Comparison of ENCODE assay signal across 10 mouse cellular contexts in genomic region chr11:82930391-82930955, GRCm38 (mm10). TPM values are rescaled to one million over a fixed set of nuclear protein-coding genes. Genes with fewer than 3 reads are reported as not detected.
A peak's percentile ranks its signal among the peaks of the same experiment; 100 is the strongest.
DNase-seq lines count a peak whose midpoint lies in the region; ATAC-seq and TF ChIP-seq lines count a peak whose summit lies in the region.
"Not testable (repeated sequence)": the region's sequence is repeated elsewhere in the genome, so short reads cannot be mapped to it uniquely, and the experiment has no call there.
"Had no signal": no experiment of that assay in that cellular context is flagged by ENCODE, and none has a peak within 500 bp of the region (broad histone marks: within the 10 kb centered on the region; RNA-seq: fewer than 3 reads in every experiment).

No protein-coding gene starts in this region.

- H3K36me3 ChIP-seq in forebrain, embryonic 12.5 days (replicated peaks); intestine, embryonic 14.5 days (ENCODE audit: control insufficient read depth, insufficient read depth, low read length); liver, embryonic 16.5 days (ENCODE audit: control insufficient read depth, insufficient read depth); midbrain, embryonic 16.5 days (ENCODE audit: control insufficient read depth, insufficient read depth, low read length); stomach, embryonic 15.5 days: not testable (repeated sequence)
- H3K36me3 ChIP-seq in heart, embryonic 13.5 days, result peaks cover 80% of the 10 kb centered on the region

- peak overlapping the region; percentile 13 for H3K4me3 ChIP-seq in cerebellum, adult 2 months (replicated peaks; ENCODE audit: insufficient read depth, low read depth, low read length)
- H3K4me3 ChIP-seq in forebrain, embryonic 12.5 days (replicated peaks), result peak overlapping the region; percentile 54
- peak overlapping the region; percentile 56 for H3K4me3 ChIP-seq in heart, embryonic 13.5 days
- H3K4me3 ChIP-seq in intestine, embryonic 14.5 days (ENCODE audit: low read depth, low read length), result peak overlapping the region; percentile 39
- H3K4me3 ChIP-seq in left cerebral cortex, adult 2 months, result peak overlapping the region; percentile 41
- H3K4me3 ChIP-seq in liver, embryonic 16.5 days (ENCODE audit: low read depth, low read length), result peak overlapping the region; percentile 42
- peak overlapping the region; percentile 50 for H3K4me3 ChIP-seq in midbrain, embryonic 16.5 days (ENCODE audit: low read depth, low read length)
- peak overlapping the region; percentile 48 for H3K4me3 ChIP-seq in stomach, embryonic 15.5 days (replicated peaks)

- DNase-seq in cerebellum, adult 2 months; intestine, embryonic 14.5 days (ENCODE audit: low spot score); left cerebral cortex, adult 2 months (ENCODE audit: extremely low spot score in 1 of 2, low spot score in 2 of 2): not testable (repeated sequence)

- H3K27me3 ChIP-seq in cerebellum, adult 2 months (ENCODE audit: control insufficient read depth, insufficient read depth, low read length), result not testable (repeated sequence)
- H3K27me3 ChIP-seq in forebrain, embryonic 12.5 days, result peaks cover 69% of the 10 kb centered on the region
- H3K27me3 ChIP-seq in heart, embryonic 13.5 days (replicated peaks), result peaks cover 38% of the 10 kb centered on the region
- peaks cover 58% of the 10 kb centered on the region for H3K27me3 ChIP-seq in intestine, embryonic 14.5 days (replicated peaks; ENCODE audit: control insufficient read depth, insufficient read depth, low read length)
- H3K27me3 ChIP-seq in liver, embryonic 16.5 days (ENCODE audit: control insufficient read depth, insufficient read depth, low read depth, low read length), result peaks cover 77% of the 10 kb centered on the region
- peaks cover 32% of the 10 kb centered on the region for H3K27me3 ChIP-seq in midbrain, embryonic 16.5 days (ENCODE audit: control insufficient read depth, insufficient read depth, low read depth, low read length)
- peaks cover 36% of the 10 kb centered on the region for H3K27me3 ChIP-seq in stomach, embryonic 15.5 days (replicated peaks)

- TF ChIP-seq POLR2A in cerebellum, adult 2 months (IDR thresholded peaks at IDR 0.05; ENCODE audit: borderline replicate concordance, insufficient read depth, low read length), result not testable (repeated sequence)

- H3K9me3 ChIP-seq in forebrain, embryonic 12.5 days; heart, embryonic 13.5 days; intestine, embryonic 14.5 days (ENCODE audit: control insufficient read depth, low read length); liver, embryonic 16.5 days (replicated peaks; ENCODE audit: control insufficient read depth, low read length); midbrain, embryonic 16.5 days (replicated peaks; ENCODE audit: control insufficient read depth, low read length, poor library complexity, severe bottlenecking); stomach, embryonic 15.5 days: not testable (repeated sequence)

- WGBS in cerebellum, adult 2 months, result 3% methylated on average over 84 of the region's 85 CpGs
- WGBS in forebrain, embryonic 12.5 days, result under 1% methylated on average over 79 of the region's 85 CpGs
- 15% methylated on average over 79 of the region's 85 CpGs for WGBS in heart, embryonic 13.5 days
- under 1% methylated on average over 65 of the region's 85 CpGs for WGBS in intestine, embryonic 14.5 days
- whole genome bisulfite sequencing in liver, embryonic 16.5 days (ENCODE audit: insufficient replicate concordance), result 2% methylated on average over 77 of the region's 85 CpGs
- under 1% methylated on average over 66 of the region's 85 CpGs for WGBS in midbrain, embryonic 16.5 days
- WGBS in stomach, embryonic 15.5 days, result 2% methylated on average over 82 of the region's 85 CpGs

- not testable (repeated sequence) for H3K27ac ChIP-seq in cerebellum, adult 2 months (ENCODE audit: insufficient read depth, low read length); forebrain, embryonic 12.5 days; heart, embryonic 13.5 days (replicated peaks); intestine, embryonic 14.5 days (ENCODE audit: low read depth); left cerebral cortex, adult 2 months; liver, embryonic 16.5 days (ENCODE audit: low read length); midbrain, embryonic 16.5 days (ENCODE audit: low read length); stomach, embryonic 15.5 days

- ATAC-seq in forebrain, embryonic 12.5 days (ENCODE audit: low FRiP score); heart, embryonic 13.5 days (ENCODE audit: extremely low read depth, insufficient number of reproducible peaks, low FRiP score, low TSS enrichment); intestine, embryonic 14.5 days (replicated peaks; ENCODE audit: low FRiP score, low TSS enrichment, low read depth); liver, embryonic 16.5 days (ENCODE audit: low read depth); midbrain, embryonic 16.5 days; stomach, embryonic 15.5 days (ENCODE audit: insufficient read depth, low FRiP score, low read depth): not testable (repeated sequence)

- H3K9ac ChIP-seq in forebrain, embryonic 12.5 days, result peak overlapping the region; percentile 38
- H3K9ac ChIP-seq in heart, embryonic 13.5 days, result peak overlapping the region; percentile 84
- H3K9ac ChIP-seq in intestine, embryonic 14.5 days (ENCODE audit: low read length); liver, embryonic 16.5 days (ENCODE audit: low read depth, low read length); stomach, embryonic 15.5 days: not testable (repeated sequence)
- peak overlapping the region; percentile 58; the same call in 1 of the 2 replicates for H3K9ac ChIP-seq in midbrain, embryonic 16.5 days (ENCODE audit: low read depth, low read length)

- peak overlapping the region; percentile 97 for H3K4me2 ChIP-seq in forebrain, embryonic 12.5 days
- peak overlapping the region; percentile 78 for H3K4me2 ChIP-seq in heart, embryonic 13.5 days
- peak overlapping the region; percentile 83 for H3K4me2 ChIP-seq in intestine, embryonic 14.5 days (ENCODE audit: low read length)
- peak overlapping the region; percentile 62 for H3K4me2 ChIP-seq in liver, embryonic 16.5 days (ENCODE audit: low read depth, low read length)
- peak overlapping the region; percentile 97 for H3K4me2 ChIP-seq in midbrain, embryonic 16.5 days (ENCODE audit: low read length)
- H3K4me2 ChIP-seq in stomach, embryonic 15.5 days, result peak overlapping the region; percentile 93

- intact Hi-C loops in left cerebral cortex, adult 2 months (cut with DNase I), result not testable (repeated sequence)

- not testable (repeated sequence) for TF ChIP-seq CTCF in cerebellum, adult 2 months (IDR thresholded peaks at IDR 0.05; ENCODE audit: borderline replicate concordance, insufficient read depth, low read depth, low read length); left cerebral cortex, adult 2 months (IDR thresholded peaks at IDR 0.05)

- H3K4me1 ChIP-seq in cerebellum, adult 2 months (ENCODE audit: control insufficient read depth, insufficient read depth, low read length); intestine, embryonic 14.5 days (replicated peaks; ENCODE audit: control insufficient read depth, insufficient read depth, low read length); liver, embryonic 16.5 days (ENCODE audit: control insufficient read depth, low read depth, low read length): not testable (repeated sequence)
- H3K4me1 ChIP-seq in forebrain, embryonic 12.5 days, result peaks cover 19% of the 10 kb centered on the region
- H3K4me1 ChIP-seq in heart, embryonic 13.5 days, result peaks cover 17% of the 10 kb centered on the region
- H3K4me1 ChIP-seq in midbrain, embryonic 16.5 days (ENCODE audit: control insufficient read depth, insufficient read depth, low read length), result peaks cover 12% of the 10 kb centered on the region
- H3K4me1 ChIP-seq in stomach, embryonic 15.5 days, result peaks cover 13% of the 10 kb centered on the region; the same call in 1 of the 2 replicates

RNA-seq across cellular contexts. Expression of gene Unc45b, which starts 20.1 kb away (rescaled TPM):
- 1.9 and 2.3 TPM in 2 replicates for polyA plus RNA-seq in cerebellum, adult 2 months (2012; rRNA removed)
- 1.0 and 1.3 TPM in 2 replicates for polyA plus RNA-seq in forebrain, embryonic 12.5 days (2016; fragmentation: Nextera tagmentation; extraction: Ambion mirVana)
- 157 and 170 TPM in 2 replicates for polyA plus RNA-seq in heart, embryonic 13.5 days (2015; fragmentation: Nextera tagmentation; extraction: Ambion mirVana)
- polyA plus RNA-seq in intestine, embryonic 14.5 days (2014; fragmentation: Nextera tagmentation; extraction: Ambion mirVana), result 1.6 TPM in 2 replicates
- 1 to 10 TPM; 1.3 to 2.0 TPM for total RNA-seq in left cerebral cortex, adult 2 months (2021)
- polyA plus RNA-seq in liver, embryonic 16.5 days (2015; fragmentation: Nextera tagmentation; extraction: Ambion mirVana), result 1.4 and 2.4 TPM in 2 replicates
- polyA plus RNA-seq in midbrain, embryonic 16.5 days (2015; fragmentation: Nextera tagmentation; extraction: Ambion mirVana), result 0.78 and 1.5 TPM in 2 replicates
- 2.5 and 2.6 TPM in 2 replicates for polyA plus RNA-seq in stomach, embryonic 15.5 days (2015; fragmentation: Nextera tagmentation; extraction: Ambion mirVana)

RNA-seq across cellular contexts. Expression of gene Slfn5, which starts 20.7 kb away (rescaled TPM):
- 3.7 and 3.8 TPM in 2 replicates for polyA plus RNA-seq in cerebellum, adult 2 months (2012; rRNA removed)
- polyA plus RNA-seq in forebrain, embryonic 12.5 days (2016; fragmentation: Nextera tagmentation; extraction: Ambion mirVana), result 0.38 and 0.89 TPM in 2 replicates
- 3.5 and 4.4 TPM in 2 replicates for polyA plus RNA-seq in heart, embryonic 13.5 days (2015; fragmentation: Nextera tagmentation; extraction: Ambion mirVana)
- polyA plus RNA-seq in intestine, embryonic 14.5 days (2014; fragmentation: Nextera tagmentation; extraction: Ambion mirVana), result 1.3 and 1.6 TPM in 2 replicates
- 1 to 10 TPM; 2.7 to 5.5 TPM for total RNA-seq in left cerebral cortex, adult 2 months (2021)
- 1.6 TPM in 2 replicates for polyA plus RNA-seq in liver, embryonic 16.5 days (2015; fragmentation: Nextera tagmentation; extraction: Ambion mirVana)
- 1.4 and 1.6 TPM in 2 replicates for polyA plus RNA-seq in midbrain, embryonic 16.5 days (2015; fragmentation: Nextera tagmentation; extraction: Ambion mirVana)
- 2.4 and 2.5 TPM in 2 replicates for polyA plus RNA-seq in stomach, embryonic 15.5 days (2015; fragmentation: Nextera tagmentation; extraction: Ambion mirVana)

RNA-seq across cellular contexts. Expression of gene Nle1, which starts 22.3 kb away (rescaled TPM):
- 39.5 and 43.0 TPM in 2 replicates for polyA plus RNA-seq in cerebellum, adult 2 months (2012; rRNA removed)
- polyA plus RNA-seq in forebrain, embryonic 12.5 days (2016; fragmentation: Nextera tagmentation; extraction: Ambion mirVana), result 32.3 and 37.3 TPM in 2 replicates
- polyA plus RNA-seq in heart, embryonic 13.5 days (2015; fragmentation: Nextera tagmentation; extraction: Ambion mirVana), result 20.9 and 21.2 TPM in 2 replicates
- polyA plus RNA-seq in intestine, embryonic 14.5 days (2014; fragmentation: Nextera tagmentation; extraction: Ambion mirVana), result 40.3 and 42.5 TPM in 2 replicates
- 10 to 100 TPM; 41.0 to 45.8 TPM for total RNA-seq in left cerebral cortex, adult 2 months (2021)
- 9.1 and 10.7 TPM in 2 replicates for polyA plus RNA-seq in liver, embryonic 16.5 days (2015; fragmentation: Nextera tagmentation; extraction: Ambion mirVana)
- 35.7 and 36.8 TPM in 2 replicates for polyA plus RNA-seq in midbrain, embryonic 16.5 days (2015; fragmentation: Nextera tagmentation; extraction: Ambion mirVana)
- 30.7 and 31.1 TPM in 2 replicates for polyA plus RNA-seq in stomach, embryonic 15.5 days (2015; fragmentation: Nextera tagmentation; extraction: Ambion mirVana)

RNA-seq across cellular contexts. Expression of gene Fndc8, which starts 38.5 kb away (rescaled TPM):
- polyA plus RNA-seq in cerebellum, adult 2 months (2012; rRNA removed), result not detected in 2 replicates
- polyA plus RNA-seq in forebrain, embryonic 12.5 days (2016; fragmentation: Nextera tagmentation; extraction: Ambion mirVana), result 0.21 and 0.40 TPM in 2 replicates
- polyA plus RNA-seq in heart, embryonic 13.5 days (2015; fragmentation: Nextera tagmentation; extraction: Ambion mirVana), result 0.07 and 0.22 TPM in 2 replicates
- polyA plus RNA-seq in intestine, embryonic 14.5 days (2014; fragmentation: Nextera tagmentation; extraction: Ambion mirVana), result 0.11 and 0.22 TPM in 2 replicates
- total RNA-seq in left cerebral cortex, adult 2 months (2021), result not detected
- 0.09 and 0.12 TPM in 2 replicates for polyA plus RNA-seq in liver, embryonic 16.5 days (2015; fragmentation: Nextera tagmentation; extraction: Ambion mirVana)
- 1.0 and 1.1 TPM in 2 replicates for polyA plus RNA-seq in midbrain, embryonic 16.5 days (2015; fragmentation: Nextera tagmentation; extraction: Ambion mirVana)
- polyA plus RNA-seq in stomach, embryonic 15.5 days (2015; fragmentation: Nextera tagmentation; extraction: Ambion mirVana), result 0.13 and 0.15 TPM in 2 replicates
- total RNA-seq: gastrocnemius, postnatal 4 days; left cerebral cortex, postnatal 36 days had no signal

RNA-seq across cellular contexts. Expression of gene Rad51d, which starts 40.1 kb away (rescaled TPM):
- 20.9 and 21.2 TPM in 2 replicates for polyA plus RNA-seq in cerebellum, adult 2 months (2012; rRNA removed)
- 12.6 and 14.2 TPM in 2 replicates for polyA plus RNA-seq in forebrain, embryonic 12.5 days (2016; fragmentation: Nextera tagmentation; extraction: Ambion mirVana)
- polyA plus RNA-seq in heart, embryonic 13.5 days (2015; fragmentation: Nextera tagmentation; extraction: Ambion mirVana), result 12.2 and 12.4 TPM in 2 replicates
- polyA plus RNA-seq in intestine, embryonic 14.5 days (2014; fragmentation: Nextera tagmentation; extraction: Ambion mirVana), result 14.7 and 15.4 TPM in 2 replicates
- 10 to 100 TPM; 16.9 to 19.8 TPM for total RNA-seq in left cerebral cortex, adult 2 months (2021)
- polyA plus RNA-seq in liver, embryonic 16.5 days (2015; fragmentation: Nextera tagmentation; extraction: Ambion mirVana), result 4.1 and 4.7 TPM in 2 replicates
- 13.6 and 13.7 TPM in 2 replicates for polyA plus RNA-seq in midbrain, embryonic 16.5 days (2015; fragmentation: Nextera tagmentation; extraction: Ambion mirVana)
- 13.6 and 14.8 TPM in 2 replicates for polyA plus RNA-seq in stomach, embryonic 15.5 days (2015; fragmentation: Nextera tagmentation; extraction: Ambion mirVana)

Comparison
In these comparisons a context has a peak if more than half of its experiments do, and no peak if none do; other contexts are left out.
1. RNA of gene Unc45b, which starts 20.1 kb away (polyA plus RNA-seq): 157 to 170 TPM in heart, embryonic 13.5 days; 2.5 to 2.6 TPM in stomach, embryonic 15.5 days, 1.4 to 2.4 TPM in liver, embryonic 16.5 days, 1.9 to 2.3 TPM in cerebellum, adult 2 months, 1.6 TPM in intestine, embryonic 14.5 days, 0.78 to 1.5 TPM in midbrain, embryonic 16.5 days and 1.0 to 1.3 TPM in forebrain, embryonic 12.5 days; every median in the first group is over 10 times any median in the second.
2. Peak in every context shown above with its lines, with median percentiles within 50 percentile points of each other: H3K4me3 ChIP-seq and H3K4me2 ChIP-seq.